Mouse (Mus musculus) stomach, embryonic 14.5 days (tissue): ENCODE measurements at regions not wholly inside any gene's neighbourhood (a gene's known extent, or its start where the extent isn't known, plus 50 kb on each side); places are given as distances from the start of the nearest gene placed in this dataset.

Experiments
- ATAC-seq: fragments of 200-750 bp; cut with Nextera tagmentation; 2 replicates; pipeline ENCODE4 v1.8.0; 2017; ENCODE audit warnings: low read depth, moderate TSS enrichment; ENCODE audit not compliant: insufficient number of reproducible peaks, insufficient read depth, low FRiP score
- H3K27ac ChIP-seq: fragments of 300-500 bp; sonication (generic); 2 replicates; pipeline ENCODE4 v1.5.1; 2014; ENCODE audit warnings: mild to moderate bottlenecking, low read length, moderate library complexity, mixed read lengths
- H3K27me3 ChIP-seq: fragments of 300-500 bp; sonication (generic); 2 replicates; pipeline ENCODE4 v1.6.1; 2014; ENCODE audit warnings: low read length, control low read depth, mixed read lengths; ENCODE audit not compliant: control insufficient read depth, insufficient read depth
- H3K36me3 ChIP-seq: fragments of 300-500 bp; sonication (generic); 2 replicates; pipeline ENCODE4 v1.6.1; 2014; ENCODE audit warnings: mild to moderate bottlenecking, control low read depth, low read length, moderate library complexity, mixed read lengths; ENCODE audit not compliant: control insufficient read depth, insufficient read depth
- H3K4me1 ChIP-seq: fragments of 300-500 bp; sonication (generic); 2 replicates; pipeline ENCODE4 v1.6.1; 2014; ENCODE audit warnings: low read length, control low read depth, mixed read lengths; ENCODE audit not compliant: control insufficient read depth, insufficient read depth
- H3K4me2 ChIP-seq: fragments of 300-500 bp; sonication (generic); replicated peaks from 2 replicates; pipeline ENCODE4 v1.6.1; 2014; ENCODE audit warnings: low read depth, low read length, control low read depth
- H3K4me3 ChIP-seq: fragments of 300-500 bp; sonication (generic); 2 replicates; pipeline ENCODE4 v1.5.1; 2014; ENCODE audit warnings: low read depth, low read length, control low read depth
- H3K9ac ChIP-seq: fragments of 300-500 bp; sonication (generic); replicated peaks from 2 replicates; pipeline ENCODE4 v1.6.1; 2014; ENCODE audit warnings: low read depth, mild to moderate bottlenecking, control low read depth, low read length, moderate library complexity, mixed read lengths
- H3K9me3 ChIP-seq: fragments of 300-500 bp; sonication (generic); 2 replicates; pipeline ENCODE4 v1.6.1; 2016; ENCODE audit warnings: low read depth, low read length, control low read depth; ENCODE audit not compliant: control insufficient read depth
- WGBS: fragments of 180-500 bp; shearing (Covaris S2); extraction: QIAGEN DNeasy Blood & Tissue Kit; methylation state at CpG from one replicate; pipeline ENCODE4 v1.1.7; 2014; 5-methylcytosine and 5-hydroxymethylcytosine counted together

DNA sequence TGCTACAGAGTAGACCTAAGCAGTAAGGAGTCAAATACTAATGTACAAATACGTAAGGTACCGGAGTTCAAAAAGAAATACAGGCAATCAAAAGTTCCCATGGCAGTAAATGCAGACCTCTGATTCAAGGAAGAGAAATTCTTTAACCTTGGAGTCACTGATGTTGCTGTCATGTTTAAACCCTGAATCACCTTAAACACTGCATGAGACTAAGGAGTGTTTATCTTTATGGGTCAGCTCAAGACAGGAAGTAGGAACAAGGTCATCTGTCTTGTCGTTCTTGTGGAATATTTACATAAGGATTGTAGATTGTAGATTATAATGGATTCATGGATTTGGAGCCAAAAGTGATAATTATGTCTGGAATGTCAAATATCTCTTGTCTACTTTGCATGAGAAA, 1708.7 kb upstream of the Slc10a2 start:
- no peak overlapping the region for H3K27ac ChIP-seq
- 0 out of 2 replicates have a peak, but pooled peaks cover 4% of the 10 kb centered on the region for H3K4me1 ChIP-seq
- no peaks in the 10 kb centered on the region for H3K9me3 ChIP-seq
- WGBS = 27% methylated on average over 3 of the region's 3 CpGs
- no peak overlapping the region for H3K4me3 ChIP-seq
- H3K9ac ChIP-seq = no peak overlapping the region
- H3K36me3 ChIP-seq = no peaks in the 10 kb centered on the region
- no peak overlapping the region for H3K4me2 ChIP-seq
- H3K27me3 ChIP-seq = no peaks in the 10 kb centered on the region
- no peak for ATAC-seq

DNA sequence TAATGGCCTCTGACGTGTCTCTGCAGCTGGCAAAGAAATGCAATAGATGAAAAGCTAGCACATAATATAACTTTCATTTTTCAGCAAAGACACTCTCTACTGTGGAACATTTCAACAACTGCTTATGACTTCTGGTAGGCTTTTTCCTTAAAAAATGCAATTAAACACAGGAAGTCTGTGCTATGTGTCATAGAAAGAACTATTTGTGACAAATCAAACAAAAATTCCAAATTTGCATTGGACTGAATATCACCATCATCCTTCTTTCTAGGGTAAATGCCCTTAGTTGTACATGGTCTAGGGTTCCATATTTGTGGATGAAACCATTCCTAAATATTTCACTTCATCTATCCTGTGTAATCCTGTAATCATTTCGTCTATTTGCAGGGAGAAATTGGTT, 1702.0 kb upstream of the Slc10a2 start:
- no peaks in the 10 kb centered on the region for H3K4me1 ChIP-seq
- no peaks in the 10 kb centered on the region for H3K9me3 ChIP-seq
- WGBS = 51% methylated on average over 2 of the region's 2 CpGs
- H3K9ac ChIP-seq = no peak overlapping the region
- H3K36me3 ChIP-seq = no peaks in the 10 kb centered on the region
- H3K4me3 ChIP-seq = no peak overlapping the region
- no peak overlapping the region for H3K27ac ChIP-seq
- H3K27me3 ChIP-seq = no peaks in the 10 kb centered on the region
- no peak for ATAC-seq
- no peak overlapping the region for H3K4me2 ChIP-seq

DNA sequence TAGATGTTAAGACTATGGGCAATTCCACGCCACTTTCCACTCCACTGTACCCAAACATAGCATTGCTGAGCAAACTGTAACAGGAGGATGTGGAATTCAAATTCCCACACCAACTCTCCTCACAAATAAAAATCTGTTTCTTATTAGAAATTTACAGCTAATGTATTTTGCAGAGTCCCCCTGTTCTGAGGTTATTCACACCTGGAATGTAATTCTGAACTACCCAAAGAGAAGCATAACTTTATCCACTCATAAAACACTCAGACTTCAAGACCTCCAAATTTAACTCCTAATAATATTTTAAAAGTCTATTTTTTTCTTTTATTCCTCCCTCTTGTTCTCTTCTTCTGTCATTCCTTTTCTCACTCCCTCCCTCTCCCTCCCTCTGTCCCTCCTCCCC, 1698.0 kb upstream of the Slc10a2 start:
- no peak for ATAC-seq
- no peak overlapping the region for H3K4me3 ChIP-seq
- 83% methylated on average over 1 of the region's 1 CpGs for WGBS
- no peaks in the 10 kb centered on the region for H3K36me3 ChIP-seq
- H3K9me3 ChIP-seq = no peaks in the 10 kb centered on the region
- no peak overlapping the region for H3K27ac ChIP-seq
- H3K4me1 ChIP-seq = no peaks in the 10 kb centered on the region
- no peak overlapping the region for H3K9ac ChIP-seq
- no peak overlapping the region for H3K4me2 ChIP-seq
- no peaks in the 10 kb centered on the region for H3K27me3 ChIP-seq

DNA sequence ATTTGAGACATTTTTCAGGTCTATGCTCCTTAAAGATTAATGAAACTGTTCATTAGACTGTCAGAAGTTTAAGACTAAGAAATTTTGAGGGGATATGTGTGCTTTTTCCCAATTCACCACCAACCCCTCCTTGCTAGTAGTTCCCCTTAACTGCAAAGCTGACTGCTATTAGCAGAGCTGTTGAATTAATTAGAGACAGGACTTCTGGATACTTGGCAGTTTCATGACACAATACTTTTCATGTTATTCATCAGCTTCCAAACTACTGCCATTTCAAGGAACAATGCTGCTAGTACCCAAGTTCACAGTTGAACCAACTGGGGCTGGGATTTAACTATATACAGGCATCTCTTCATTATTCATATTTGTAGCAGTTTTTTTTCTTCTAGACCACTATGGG, 1695.9 kb upstream of the Slc10a2 start:
- H3K4me1 ChIP-seq = no peaks in the 10 kb centered on the region
- H3K36me3 ChIP-seq = no peaks in the 10 kb centered on the region
- no peak for ATAC-seq
- H3K4me3 ChIP-seq = no peak overlapping the region
- no peak overlapping the region for H3K9ac ChIP-seq
- no peak overlapping the region for H3K4me2 ChIP-seq
- no peak overlapping the region for H3K27ac ChIP-seq
- no peaks in the 10 kb centered on the region for H3K9me3 ChIP-seq
- no peaks in the 10 kb centered on the region for H3K27me3 ChIP-seq

DNA sequence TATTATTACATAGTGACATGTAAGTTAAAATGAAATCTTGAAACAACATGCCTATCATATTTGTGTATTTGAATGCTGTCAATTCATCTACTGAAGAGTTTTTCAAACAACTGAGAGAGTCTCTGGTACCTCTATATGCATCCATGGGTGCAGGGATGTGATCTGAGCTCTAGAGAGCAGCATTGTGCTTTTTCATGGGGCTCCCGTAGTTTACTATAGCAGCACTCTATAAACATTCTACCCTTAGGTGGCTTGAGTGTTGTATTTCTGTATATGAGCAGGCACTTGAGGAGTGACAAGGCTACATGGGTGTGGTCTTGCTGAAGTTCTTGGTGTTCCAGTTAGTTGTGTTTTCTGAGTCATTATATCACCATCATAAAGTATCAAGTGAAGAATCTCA, 1683.9 kb upstream of the Slc10a2 start:
- Histone ChIP-seq H3K9ac (no peak overlapping the region), H3K9me3 (no peaks in the 10 kb centered on the region), H3K27ac (no peak overlapping the region), H3K4me2 (no peak overlapping the region), H3K36me3 (no peaks in the 10 kb centered on the region), H3K4me1 (no peaks in the 10 kb centered on the region), H3K27me3 (no peaks in the 10 kb centered on the region), H3K4me3 (no peak overlapping the region)
- ATAC-seq = no peak
- WGBS = 84% methylated on average over 1 of the region's 1 CpGs

DNA sequence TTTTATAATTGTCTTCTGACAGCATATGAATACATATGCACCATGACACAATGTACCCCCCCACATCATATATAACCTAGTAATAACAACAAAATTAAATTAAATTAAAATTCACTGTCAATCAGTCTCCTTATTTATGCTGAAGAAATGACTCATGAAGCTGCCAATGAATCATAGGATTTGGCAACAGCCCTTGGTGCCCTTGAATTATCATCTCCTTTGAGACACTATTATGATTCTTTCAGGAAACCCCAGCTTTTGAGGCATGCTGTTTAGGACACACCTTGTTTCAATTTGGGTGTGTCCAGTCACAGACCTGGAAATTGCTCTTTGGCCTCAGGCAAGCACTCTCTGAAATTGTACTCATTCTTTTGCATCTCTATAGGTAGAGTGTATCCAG, 1675.8 kb upstream of the Slc10a2 start:
- Histone ChIP-seq H3K4me1 (no peaks in the 10 kb centered on the region), H3K27ac (no peak overlapping the region), H3K36me3 (no peaks in the 10 kb centered on the region), H3K4me3 (no peak overlapping the region), H3K9me3 (no peaks in the 10 kb centered on the region), H3K9ac (no peak overlapping the region), H3K4me2 (no peak overlapping the region), H3K27me3 (no peaks in the 10 kb centered on the region)
- no peak for ATAC-seq

DNA sequence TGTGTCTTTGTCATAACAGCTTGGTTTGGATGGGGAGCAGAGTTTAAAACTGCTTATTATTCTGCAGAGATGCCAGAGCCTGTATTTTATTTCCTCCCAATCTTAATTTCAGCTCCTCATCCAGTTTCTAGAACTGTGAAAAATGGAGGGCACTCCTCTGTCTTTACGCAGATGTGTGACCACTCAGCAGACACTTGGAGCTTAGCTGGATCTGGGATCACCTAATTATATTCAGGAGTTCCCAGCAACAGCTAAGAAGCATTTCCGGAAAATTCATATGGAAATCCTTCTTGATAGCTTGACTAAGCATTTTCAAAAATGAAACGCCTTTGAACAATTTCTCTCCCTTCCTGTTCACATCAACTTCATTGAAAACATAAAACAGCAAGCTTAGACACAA, 1670.0 kb upstream of the Slc10a2 start:
- H3K4me3 ChIP-seq = no peak overlapping the region
- no peaks in the 10 kb centered on the region for H3K27me3 ChIP-seq
- H3K36me3 ChIP-seq = no peaks in the 10 kb centered on the region
- no peaks in the 10 kb centered on the region for H3K4me1 ChIP-seq
- no peaks in the 10 kb centered on the region for H3K9me3 ChIP-seq
- ATAC-seq = no peak
- WGBS = 65% methylated on average over 3 of the region's 3 CpGs
- no peak overlapping the region for H3K27ac ChIP-seq
- no peak overlapping the region for H3K9ac ChIP-seq
- no peak overlapping the region for H3K4me2 ChIP-seq

DNA sequence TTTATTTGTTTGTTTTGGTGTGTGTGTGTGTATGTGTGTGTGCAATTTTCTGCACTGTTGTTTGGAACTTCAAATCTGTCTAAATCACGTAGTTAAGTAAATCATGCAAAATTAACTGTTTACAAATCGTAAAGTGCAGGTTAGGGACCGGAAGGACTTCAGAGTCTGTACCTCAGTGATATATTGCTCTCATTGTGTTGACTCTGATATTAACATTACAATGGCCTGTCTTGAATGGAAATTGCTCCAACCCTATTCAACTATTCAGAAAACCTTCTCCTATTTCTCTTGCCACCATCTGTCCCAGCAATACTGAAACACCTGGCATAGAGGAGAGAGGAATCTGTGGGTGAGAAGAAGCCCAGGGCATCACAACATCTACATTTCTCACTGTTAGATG, 1624.4 kb upstream of the Slc10a2 start:
- ATAC-seq = no peak
- Histone ChIP-seq H3K4me3 (no peak overlapping the region), H3K27ac (no peak overlapping the region), H3K4me2 (no peak overlapping the region), H3K36me3 (no peaks in the 10 kb centered on the region), H3K9me3 (no peaks in the 10 kb centered on the region), H3K4me1 (no peaks in the 10 kb centered on the region), H3K27me3 (no peaks in the 10 kb centered on the region), H3K9ac (no peak overlapping the region)
- WGBS = 79% methylated on average over 3 of the region's 3 CpGs

- ATAC-seq = no peak
- no peaks in the 10 kb centered on the region for H3K4me1 ChIP-seq
- H3K9me3 ChIP-seq = no peaks in the 10 kb centered on the region
- H3K4me2 ChIP-seq = no peak overlapping the region
- 52% methylated on average over 3 of the region's 3 CpGs for WGBS
- H3K27me3 ChIP-seq = no peaks in the 10 kb centered on the region
- H3K36me3 ChIP-seq = no peaks in the 10 kb centered on the region
- H3K9ac ChIP-seq = no peak overlapping the region
- H3K27ac ChIP-seq = no peak overlapping the region
- H3K4me3 ChIP-seq = no peak overlapping the region
These were observed 1603.8 kb upstream of the Slc10a2 start for GRCm38 (mm10) chr8:6708886-6709449.
